Mouse (Mus musculus): ENCODE results near the gene Fam216a.
A peak's percentile ranks its signal among the peaks of the same experiment; 100 is the strongest.

- peak; percentile 38 for TF ChIP-seq CTCF (IDR thresholded peaks at IDR 0.05; ENCODE audit: low read depth, low read length)
- TF ChIP-seq EP300 (IDR thresholded peaks at IDR 0.05; ENCODE audit: insufficient read depth, low read depth, low read length): no peak
- no peak for TF ChIP-seq POLR2A (IDR thresholded peaks at IDR 0.05; ENCODE audit: insufficient read depth, low read length)
These were observed 54.1 kb downstream of the Fam216a start for GRCm38 (mm10) chr5:122318100-122318499.
